Mouse (Mus musculus) E14TG2a.4 (cell line): ENCODE data around the gene Creb5.

Source experiments
- H3K27me3 ChIP-seq: 2 replicates; pipeline ENCODE4 v1.6.1; 2014; ENCODE audit warnings: low read length, control low read depth; ENCODE audit not compliant: insufficient read depth
- H3K36me3 ChIP-seq: 2 replicates; pipeline ENCODE4 v1.6.1; 2014; ENCODE audit warnings: low read length, control low read depth; ENCODE audit not compliant: insufficient read depth
- H3K4me1 ChIP-seq: replicated peaks from 2 replicates; pipeline ENCODE4 v1.6.1; 2014; ENCODE audit warnings: low read depth, low read length, control low read depth
- H3K4me3 ChIP-seq: replicated peaks from 2 replicates; pipeline ENCODE4 v1.5.1; 2014; ENCODE audit warnings: mild to moderate bottlenecking, low read length
- H3K9me3 ChIP-seq: 2 replicates; pipeline ENCODE4 v1.6.1; 2014; ENCODE audit warnings: low read length, control low read depth
- CTCF ChIP-seq: conservative IDR thresholded peaks from 2 replicates; pipeline ENCODE4 v1.5.1; 2014; ENCODE audit warnings: low read length
- NANOG ChIP-seq: IDR thresholded peaks from 2 replicates; pipeline ENCODE4 v1.6.1; 2014; ENCODE audit warnings: borderline replicate concordance, low read length, mixed read lengths
- POU5F1 ChIP-seq: IDR thresholded peaks from 2 replicates; pipeline ENCODE4 v1.6.1; 2014; ENCODE audit warnings: low read length, borderline replicate concordance

The Creb5 gene

DNA sequence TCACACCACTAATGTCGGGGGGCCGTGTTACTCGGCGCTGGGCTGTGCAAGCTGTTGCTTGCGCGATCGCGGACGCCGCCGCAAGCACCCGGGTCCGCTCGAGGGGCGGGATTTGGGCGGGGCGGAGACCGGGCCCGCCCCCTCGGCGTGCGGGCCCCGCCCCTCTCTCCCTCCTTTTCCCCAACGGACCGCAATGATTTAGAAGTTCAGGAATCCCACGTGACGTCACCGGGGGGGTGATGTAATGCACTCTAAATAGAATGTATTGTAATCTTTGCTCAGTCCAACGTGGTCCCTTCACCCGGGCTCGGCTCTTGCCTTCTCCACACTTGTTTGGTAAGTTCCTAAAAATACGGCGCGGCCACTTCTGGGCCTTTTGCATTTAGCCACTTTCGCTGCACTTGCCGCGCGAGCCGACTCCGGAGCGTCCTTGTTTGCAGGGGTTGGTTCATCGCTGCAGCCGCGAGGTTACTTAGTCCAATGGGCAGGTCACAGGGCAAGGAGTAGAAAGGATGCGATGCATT lies at the start of gene Creb5:
Gene Creb5 (plus strand): TSS at position 233 of the 524 bp plus-strand sequence.
- peaks cover 22% of the 10 kb centered on the region for H3K4me1 ChIP-seq
- TF ChIP-seq CTCF, result no peak
- TF ChIP-seq NANOG, result no peak
- TF ChIP-seq POU5F1, result no peak
- H3K36me3 ChIP-seq, result no peaks in the 10 kb centered on the region
- no peaks in the 10 kb centered on the region for H3K9me3 ChIP-seq
- H3K4me3 ChIP-seq, result peak within 1 kb of the TSS; percentile 81
- H3K27me3 ChIP-seq, result peaks cover 90% of the 10 kb centered on the region

GRCm38 (mm10) chr6:53259841-53260240 lies 27.2 kb upstream of the Creb5 start:
- Histone ChIP-seq H3K9me3 (0 out of 2 replicates have a peak, but pooled peaks cover 4% of the 10 kb centered on the region), H3K4me1 (no peaks in the 10 kb centered on the region), H3K4me3 (no peak overlapping the region), H3K36me3 (no peaks in the 10 kb centered on the region), H3K27me3 (no peaks in the 10 kb centered on the region)
- TF ChIP-seq POU5F1 (no peak), NANOG (no peak), CTCF (no peak)

DNA sequence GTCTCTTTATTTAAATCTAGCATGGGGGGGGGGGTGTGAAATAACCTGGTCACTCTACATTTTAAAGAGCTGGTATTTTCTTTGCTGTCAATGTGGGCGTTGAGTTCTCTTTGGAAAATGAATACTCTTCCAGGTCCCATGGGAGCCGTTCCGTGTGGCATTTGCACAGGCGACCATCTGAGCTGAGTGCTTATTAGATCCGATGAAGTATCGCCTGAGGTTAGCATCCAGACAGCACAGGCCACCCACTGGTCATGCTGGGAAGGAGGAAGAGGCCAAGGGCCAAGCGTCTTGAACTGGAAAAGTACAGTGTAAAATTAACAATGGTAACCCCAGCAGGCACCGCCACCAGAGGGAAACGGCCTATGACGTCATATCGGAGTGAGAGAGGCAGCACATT lies 24.7 kb upstream of the Creb5 start:
- H3K4me1 ChIP-seq, result no peaks in the 10 kb centered on the region
- H3K36me3 ChIP-seq, result no peaks in the 10 kb centered on the region
- H3K4me3 ChIP-seq, result no peak overlapping the region
- no peaks in the 10 kb centered on the region for H3K27me3 ChIP-seq
- TF ChIP-seq POU5F1 (no peak), NANOG (no peak), CTCF (no peak)
- H3K9me3 ChIP-seq, result 0 out of 2 replicates have a peak, but pooled peaks cover 4% of the 10 kb centered on the region

DNA sequence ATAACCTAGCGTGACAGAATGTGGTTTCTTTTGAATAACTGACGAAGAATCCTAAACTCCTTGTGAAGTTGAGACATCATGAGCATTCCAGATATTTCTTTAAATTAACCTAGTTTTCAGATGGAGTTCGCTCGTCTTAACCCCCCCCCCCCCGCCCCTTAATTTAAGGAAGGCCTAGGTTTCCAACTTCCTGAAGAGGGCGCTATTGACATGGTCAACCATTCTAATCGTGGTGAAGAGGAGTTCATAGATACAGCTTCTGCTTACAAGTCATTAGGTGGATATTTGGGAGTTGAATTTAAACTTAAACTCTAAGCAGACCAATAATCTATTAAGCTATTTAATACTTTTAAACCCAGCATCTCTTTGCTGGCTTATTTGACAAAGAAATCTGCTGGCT lies 20.0 kb upstream of the Creb5 start:
- no peak for TF ChIP-seq POU5F1
- TF ChIP-seq CTCF, result 0 out of 2 replicates have a peak, but pooled peaks have one; percentile 2
- TF ChIP-seq NANOG, result no peak
- Histone ChIP-seq H3K27me3 (peaks cover 4% of the 10 kb centered on the region; the same call in 1 of the 2 replicates), H3K4me1 (no peaks in the 10 kb centered on the region), H3K9me3 (no peaks in the 10 kb centered on the region), H3K36me3 (no peaks in the 10 kb centered on the region), H3K4me3 (no peak overlapping the region)

- TF ChIP-seq POU5F1, result no peak
- no peak for TF ChIP-seq NANOG
- no peak for TF ChIP-seq CTCF
- H3K27me3 ChIP-seq, result peaks cover 4% of the 10 kb centered on the region; the same call in 1 of the 2 replicates
- no peaks in the 10 kb centered on the region for H3K9me3 ChIP-seq
- H3K4me1 ChIP-seq, result no peaks in the 10 kb centered on the region
- no peaks in the 10 kb centered on the region for H3K36me3 ChIP-seq
- no peak overlapping the region for H3K4me3 ChIP-seq
These were observed 19.2 kb upstream of the Creb5 start for GRCm38 (mm10) chr6:53267732-53268505.

GRCm38 (mm10) chr6:53271216-53271615 lies 15.9 kb upstream of the Creb5 start:
- H3K4me3 ChIP-seq, result no peak overlapping the region
- H3K4me1 ChIP-seq, result no peaks in the 10 kb centered on the region
- no peaks in the 10 kb centered on the region for H3K36me3 ChIP-seq
- no peaks in the 10 kb centered on the region for H3K9me3 ChIP-seq
- no peak for TF ChIP-seq NANOG
- H3K27me3 ChIP-seq, result peaks cover 4% of the 10 kb centered on the region; the same call in 1 of the 2 replicates

- H3K27me3 ChIP-seq, result peaks cover 5% of the 10 kb centered on the region
- TF ChIP-seq POU5F1 (no peak), CTCF (no peak)
- H3K36me3 ChIP-seq, result no peaks in the 10 kb centered on the region
- no peaks in the 10 kb centered on the region for H3K9me3 ChIP-seq
- no peak overlapping the region for H3K4me3 ChIP-seq
- H3K4me1 ChIP-seq, result no peaks in the 10 kb centered on the region
These were observed 15.4 kb upstream of the Creb5 start for GRCm38 (mm10) chr6:53271636-53272035.

GRCm38 (mm10) chr6:53286389-53287037 lies 557 bp upstream of the Creb5 start:
- Histone ChIP-seq H3K4me1 (peaks cover 22% of the 10 kb centered on the region), H3K4me3 (peak overlapping the region; percentile 81), H3K36me3 (no peaks in the 10 kb centered on the region), H3K27me3 (peaks cover 89% of the 10 kb centered on the region), H3K9me3 (no peaks in the 10 kb centered on the region)
- TF ChIP-seq CTCF, result no peak
- no peak for TF ChIP-seq NANOG
- no peak for TF ChIP-seq POU5F1
